11 mouse cellular contexts compared by ENCODE assay signal in the genomic region with DNA sequence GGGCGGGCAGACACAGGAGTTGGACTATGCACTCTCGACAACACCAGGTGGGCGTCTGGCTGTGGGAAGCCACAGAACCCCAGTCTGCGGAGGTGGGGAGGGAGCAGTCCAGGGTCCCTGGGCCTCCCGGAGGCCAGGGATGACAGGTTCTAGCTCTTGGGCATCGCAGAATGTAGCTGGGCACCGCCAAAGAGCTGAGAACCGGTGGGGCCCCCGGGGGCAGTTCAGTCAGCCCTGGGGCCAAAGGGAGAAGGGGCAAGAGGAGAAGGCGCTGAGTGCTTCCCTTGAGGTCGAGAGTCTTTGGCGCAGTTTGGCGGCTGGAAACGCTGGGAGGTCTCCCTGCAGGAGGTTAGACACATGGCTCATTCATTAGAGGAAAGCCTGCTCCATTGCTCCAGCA. TPM values are rescaled to one million over a fixed set of nuclear protein-coding genes. Genes with fewer than 3 reads are reported as not detected.
DNase-seq lines count a peak whose midpoint lies in the region; ATAC-seq lines count a peak whose summit lies in the region.
"Had no signal": no experiment of that assay in that cellular context is flagged by ENCODE, and none has a peak within 500 bp of the region (broad histone marks: within the 10 kb centered on the region; RNA-seq: fewer than 3 reads in every experiment).

No protein-coding gene starts in this region.

- no peak overlapping the region for H3K4me3 ChIP-seq in heart, embryonic 12.5 days
- no peak overlapping the region for H3K4me3 ChIP-seq in embryonic facial prominence, embryonic 13.5 days
- H3K4me3 ChIP-seq in intestine, embryonic 16.5 days (ENCODE audit: low read length), result no peak overlapping the region
- peak overlapping the region; percentile 3; the same call in 1 of the 2 replicates for H3K4me3 ChIP-seq in midbrain, embryonic 16.5 days (ENCODE audit: low read depth, low read length)

- WGBS in heart, embryonic 12.5 days, result 18% methylated on average over 14 of the region's 14 CpGs
- 13% methylated on average over 14 of the region's 14 CpGs for WGBS in embryonic facial prominence, embryonic 13.5 days
- WGBS in intestine, embryonic 16.5 days, result 15% methylated on average over 14 of the region's 14 CpGs
- 16% methylated on average over 14 of the region's 14 CpGs for WGBS in midbrain, embryonic 16.5 days

- H3K36me3 ChIP-seq in heart, embryonic 12.5 days, result 0 out of 2 replicates have a peak, but pooled peaks cover 2% of the 10 kb centered on the region
- no peaks in the 10 kb centered on the region for H3K36me3 ChIP-seq in embryonic facial prominence, embryonic 13.5 days
- no peaks in the 10 kb centered on the region for H3K36me3 ChIP-seq in intestine, embryonic 16.5 days (ENCODE audit: control insufficient read depth, insufficient read depth, low read length)
- no peaks in the 10 kb centered on the region for H3K36me3 ChIP-seq in midbrain, embryonic 16.5 days (ENCODE audit: control insufficient read depth, insufficient read depth, low read length)

- intact Hi-C loops in heart, postnatal 14 days (cut with DNase I), result loop anchor here (5.0 kb wide), 1 partner anchor 544 kb away; no protein-coding TSS in a partner anchor

- no peaks in the 10 kb centered on the region; the same call in 1 of the 2 replicates for H3K9me3 ChIP-seq in heart, embryonic 12.5 days (replicated peaks)
- no peaks in the 10 kb centered on the region for H3K9me3 ChIP-seq in embryonic facial prominence, embryonic 13.5 days
- no peaks in the 10 kb centered on the region for H3K9me3 ChIP-seq in intestine, embryonic 16.5 days (ENCODE audit: control insufficient read depth, low read length)
- H3K9me3 ChIP-seq in midbrain, embryonic 16.5 days (replicated peaks; ENCODE audit: control insufficient read depth, low read length, poor library complexity, severe bottlenecking), result no peaks in the 10 kb centered on the region

- ATAC-seq in heart, embryonic 12.5 days (ENCODE audit: insufficient number of reproducible peaks, low FRiP score), result no peak
- no peak for ATAC-seq in embryonic facial prominence, embryonic 13.5 days (ENCODE audit: insufficient number of reproducible peaks, insufficient read depth, low FRiP score, low TSS enrichment, low read depth)
- peak; percentile 39 for ATAC-seq in intestine, embryonic 16.5 days
- peak; percentile 30 for ATAC-seq in midbrain, embryonic 16.5 days
- ATAC-seq in frontal cortex, adult (ENCODE audit: low TSS enrichment), result no peak

- H3K27me3 ChIP-seq in heart, embryonic 12.5 days (replicated peaks), result no peaks in the 10 kb centered on the region; the same call in none of the 2 replicates
- peaks cover 4% of the 10 kb centered on the region; the same call in 1 of the 2 replicates for H3K27me3 ChIP-seq in embryonic facial prominence, embryonic 13.5 days
- no peaks in the 10 kb centered on the region for H3K27me3 ChIP-seq in intestine, embryonic 16.5 days (replicated peaks; ENCODE audit: control insufficient read depth, insufficient read depth, low read length)
- no peaks in the 10 kb centered on the region for H3K27me3 ChIP-seq in midbrain, embryonic 16.5 days (ENCODE audit: control insufficient read depth, insufficient read depth, low read depth, low read length)

- H3K27ac ChIP-seq in heart, embryonic 12.5 days (ENCODE audit: poor library complexity, severe bottlenecking), result no peak overlapping the region
- H3K27ac ChIP-seq in embryonic facial prominence, embryonic 13.5 days, result no peak overlapping the region
- H3K27ac ChIP-seq in intestine, embryonic 16.5 days (ENCODE audit: low read length), result no peak overlapping the region
- H3K27ac ChIP-seq in midbrain, embryonic 16.5 days (ENCODE audit: low read length), result no peak overlapping the region

- H3K9ac ChIP-seq in heart, embryonic 12.5 days, result no peak overlapping the region
- H3K9ac ChIP-seq in embryonic facial prominence, embryonic 13.5 days, result no peak overlapping the region
- no peak overlapping the region for H3K9ac ChIP-seq in intestine, embryonic 16.5 days (ENCODE audit: low read depth, low read length)
- peak overlapping the region; percentile 38; the same call in 1 of the 2 replicates for H3K9ac ChIP-seq in midbrain, embryonic 16.5 days (ENCODE audit: low read depth, low read length)

- H3K4me1 ChIP-seq in heart, embryonic 12.5 days (replicated peaks), result peaks cover 13% of the 10 kb centered on the region
- H3K4me1 ChIP-seq in embryonic facial prominence, embryonic 13.5 days, result peaks cover 9% of the 10 kb centered on the region
- H3K4me1 ChIP-seq in intestine, embryonic 16.5 days (ENCODE audit: control insufficient read depth, insufficient read depth, low read length), result 0 out of 2 replicates have a peak, but pooled peaks cover 6% of the 10 kb centered on the region
- H3K4me1 ChIP-seq in midbrain, embryonic 16.5 days (ENCODE audit: control insufficient read depth, insufficient read depth, low read length), result peaks cover 6% of the 10 kb centered on the region

- peak overlapping the region; percentile 40 for H3K4me2 ChIP-seq in heart, embryonic 12.5 days
- peak overlapping the region; percentile 28; the same call in 1 of the 2 replicates for H3K4me2 ChIP-seq in embryonic facial prominence, embryonic 13.5 days
- H3K4me2 ChIP-seq in intestine, embryonic 16.5 days (ENCODE audit: low read depth, low read length), result peak overlapping the region; percentile 34
- H3K4me2 ChIP-seq in midbrain, embryonic 16.5 days (ENCODE audit: low read length), result peak overlapping the region; percentile 43

- DNase-seq in heart, postnatal 14 days, result no peak
- no peak for DNase-seq in gastrocnemius, postnatal 10 days
- DNase-seq in ovary, adult 18-20 months (ENCODE audit: low spot score), result no peak
- DNase-seq: B cell, adult 2 months; cerebellum, adult 8-10 months; gastrocnemius, postnatal 14 days had no signal

RNA-seq across cellular contexts. Expression of a gene that starts 26.7 kb away (rescaled TPM):
- 28.9 and 29.3 TPM in 2 replicates for polyA plus RNA-seq in heart, embryonic 12.5 days (2016; fragmentation: Nextera tagmentation; extraction: Ambion mirVana)
- total RNA-seq in heart, postnatal 14 days (2021), result 10 to 100 TPM; 14.4 to 15.3 TPM
- polyA plus RNA-seq in embryonic facial prominence, embryonic 13.5 days (2015; fragmentation: Nextera tagmentation; extraction: Ambion mirVana), result 40.4 TPM in 2 replicates
- polyA plus RNA-seq in intestine, embryonic 16.5 days (2015; fragmentation: Nextera tagmentation; extraction: Ambion mirVana), result 21.7 and 22.3 TPM in 2 replicates
- polyA plus RNA-seq in midbrain, embryonic 16.5 days (2015; fragmentation: Nextera tagmentation; extraction: Ambion mirVana), result 46.7 and 50.6 TPM in 2 replicates
- total RNA-seq in gastrocnemius, postnatal 10 days (2021), result 10 to 100 TPM; 14.5 to 17.2 TPM

RNA-seq across cellular contexts. Expression of a gene that starts 45.6 kb away (rescaled TPM):
- polyA plus RNA-seq in heart, embryonic 12.5 days (2016; fragmentation: Nextera tagmentation; extraction: Ambion mirVana), result 303 and 308 TPM in 2 replicates
- total RNA-seq in heart, postnatal 14 days (2021), result 100 to 1,000 TPM in 1 of 2 experiments, 10 to 100 TPM in 1; 79.5 to 110 TPM
- 435 and 438 TPM in 2 replicates for polyA plus RNA-seq in embryonic facial prominence, embryonic 13.5 days (2015; fragmentation: Nextera tagmentation; extraction: Ambion mirVana)
- 295 and 316 TPM in 2 replicates for polyA plus RNA-seq in intestine, embryonic 16.5 days (2015; fragmentation: Nextera tagmentation; extraction: Ambion mirVana)
- 659 and 720 TPM in 2 replicates for polyA plus RNA-seq in midbrain, embryonic 16.5 days (2015; fragmentation: Nextera tagmentation; extraction: Ambion mirVana)
- 10 to 100 TPM; 55.0 to 76.5 TPM for total RNA-seq in gastrocnemius, postnatal 10 days (2021)

Comparison
In these comparisons a context has a peak if more than half of its experiments do, and no peak if none do; other contexts are left out.
1. ATAC-seq: peak in intestine, embryonic 16.5 days (single experiment) and midbrain, embryonic 16.5 days (single experiment); none in heart, embryonic 12.5 days (single experiment), embryonic facial prominence, embryonic 13.5 days (single experiment) and frontal cortex, adult (single experiment).
2. Peak in every context shown above with its lines, with median percentiles within 50 percentile points of each other: H3K4me2 ChIP-seq.